Mouse (Mus musculus) limb, embryonic 14.5 days (tissue): ENCODE results near the gene Hacd4. TPM values are rescaled to one million over a fixed set of nuclear protein-coding genes. Genes with fewer than 3 reads are reported as not detected.
A peak's percentile ranks its signal among the peaks of the same experiment; 100 is the strongest.

ENCODE experiments used
- ATAC-seq: fragments of 200-750 bp; cut with Nextera tagmentation; 2 replicates; pipeline ENCODE4 v1.8.0; 2017; ENCODE audit warnings: low read depth, moderate number of reproducible peaks, moderate TSS enrichment; ENCODE audit not compliant: low FRiP score
- DNase-seq: peaks from one replicate; pipeline ENCODE4 v3.0.0-alpha.2; 2015; ENCODE audit warnings: low spot score
- H3K27ac ChIP-seq: fragments of 300-500 bp; sonication (generic); replicated peaks from 2 replicates; pipeline ENCODE4 v1.5.1; 2014; ENCODE audit warnings: low read depth, mild to moderate bottlenecking, low read length, moderate library complexity, mixed read lengths
- H3K27me3 ChIP-seq: fragments of 300-500 bp; sonication (generic); 2 replicates; pipeline ENCODE4 v1.6.1; 2014; ENCODE audit warnings: low read length, mixed read lengths; ENCODE audit not compliant: control insufficient read depth, insufficient read depth
- H3K36me3 ChIP-seq: fragments of 300-500 bp; sonication (generic); 2 replicates; pipeline ENCODE4 v1.6.1; 2014; ENCODE audit warnings: mild to moderate bottlenecking, low read length, moderate library complexity, mixed read lengths; ENCODE audit not compliant: control insufficient read depth, insufficient read depth
- H3K4me1 ChIP-seq: fragments of 300-500 bp; sonication (generic); 2 replicates; pipeline ENCODE4 v1.6.1; 2014; ENCODE audit warnings: antibody characterized with exemption, low read length, mixed read lengths; ENCODE audit not compliant: control insufficient read depth, insufficient read depth
- H3K4me2 ChIP-seq: fragments of 300-500 bp; sonication (generic); replicated peaks from 2 replicates; pipeline ENCODE4 v1.6.1; 2014; ENCODE audit warnings: low read depth, mild to moderate bottlenecking, low read length, moderate library complexity; ENCODE audit not compliant: severe bottlenecking
- H3K4me3 ChIP-seq: fragments of 300-500 bp; sonication (generic); replicated peaks from 2 replicates; pipeline ENCODE4 v1.5.1; 2014; ENCODE audit warnings: low read length
- H3K9ac ChIP-seq: fragments of 300-500 bp; sonication (generic); 2 replicates; pipeline ENCODE4 v1.6.1; 2014; ENCODE audit warnings: mild to moderate bottlenecking, low read depth, low read length, moderate library complexity; ENCODE audit not compliant: severe bottlenecking
- H3K9me3 ChIP-seq: fragments of 300-500 bp; sonication (generic); 2 replicates; pipeline ENCODE4 v1.6.1; 2016; ENCODE audit warnings: low read length; ENCODE audit not compliant: control insufficient read depth
- POLR2A ChIP-seq: fragments of 200-500 bp; IDR thresholded peaks from 2 replicates; pipeline ENCODE4 v1.8.0; 2012; ENCODE audit warnings: inconsistent platforms, mild to moderate bottlenecking, moderate library complexity, borderline replicate concordance; ENCODE audit not compliant: insufficient read depth, insufficient read length; ENCODE audit errors: extremely low read depth
- WGBS: fragments of 180-500 bp; shearing (Covaris S2); extraction: QIAGEN DNeasy Blood & Tissue Kit; methylation state at CpG from one replicate; pipeline ENCODE4 v1.1.7; 2014; 5-methylcytosine and 5-hydroxymethylcytosine counted together
- polyA plus RNA-seq, 2 experiments: library from polyadenylated mRNA; depleted of rRNA in 1 of 2; stranded (reverse) in 1 of 2; unstranded in 1 of 2; fragments of >200 nt; fragmentation: Nextera tagmentation in 1 of 2; extraction: Ambion mirVana in 1 of 2; gene quantifications; 2 replicates each; pipeline versions ENCODE4 v1.2.1 to v1.2.3; 2012 to 2014

Gene Hacd4
- polyA plus RNA-seq (2012; rRNA removed) (3.4 and 3.6 TPM in 2 replicates), polyA plus RNA-seq (2014; fragmentation: Nextera tagmentation; extraction: Ambion mirVana) (10.9 and 12.5 TPM in 2 replicates)

DNA sequence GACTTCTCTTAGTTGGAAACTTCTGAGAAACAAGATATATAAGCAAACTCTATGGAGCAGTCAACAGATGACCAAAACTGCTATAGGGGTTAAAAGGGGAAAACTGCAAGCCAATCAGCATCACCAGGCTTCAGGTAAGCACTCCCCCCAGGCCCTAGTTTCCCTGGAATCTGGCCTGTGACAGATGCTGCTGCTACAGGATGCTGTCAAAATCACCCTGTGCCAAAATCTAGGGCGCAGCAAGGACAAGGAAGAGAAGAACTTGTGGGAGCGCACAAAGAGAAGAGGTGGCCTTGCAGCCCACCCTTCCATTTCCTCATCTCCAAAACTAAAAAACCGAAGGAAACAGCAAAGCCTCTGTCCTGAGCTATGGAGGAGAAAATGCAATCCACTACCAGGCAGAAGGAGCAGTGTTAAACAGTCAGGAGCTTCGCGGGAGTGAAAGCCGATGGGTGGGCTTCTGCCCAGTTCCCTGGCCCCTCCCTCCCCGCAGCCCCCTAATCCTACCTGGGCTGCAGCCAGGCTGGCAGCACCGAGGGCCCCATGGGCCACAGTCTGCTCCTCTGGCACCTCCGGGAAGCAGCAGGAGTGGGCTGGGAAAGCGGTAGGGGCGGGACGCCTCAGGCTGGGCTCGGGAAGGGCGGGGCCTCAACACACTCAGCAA lies at the start of gene Hacd4:
Hacd4 (minus strand) TSS at position 603 of the 664 bp plus-strand sequence.
- Histone ChIP-seq H3K4me2 (peak within 1 kb of the TSS; percentile 65), H3K36me3 (no peaks in the 10 kb centered on the region), H3K27me3 (no peaks in the 10 kb centered on the region), H3K27ac (no peak within 1 kb of the TSS), H3K4me3 (peak within 1 kb of the TSS; percentile 39), H3K9me3 (no peaks in the 10 kb centered on the region), H3K4me1 (peaks cover 11% of the 10 kb centered on the region; the same call in 1 of the 2 replicates), H3K9ac (peak within 1 kb of the TSS; percentile 52)
- TF ChIP-seq POLR2A = no peak
- 5% methylated on average over 14 of the region's 14 CpGs for WGBS
- peak; percentile 79 for ATAC-seq
- DNase-seq = peak; percentile 23

DNA sequence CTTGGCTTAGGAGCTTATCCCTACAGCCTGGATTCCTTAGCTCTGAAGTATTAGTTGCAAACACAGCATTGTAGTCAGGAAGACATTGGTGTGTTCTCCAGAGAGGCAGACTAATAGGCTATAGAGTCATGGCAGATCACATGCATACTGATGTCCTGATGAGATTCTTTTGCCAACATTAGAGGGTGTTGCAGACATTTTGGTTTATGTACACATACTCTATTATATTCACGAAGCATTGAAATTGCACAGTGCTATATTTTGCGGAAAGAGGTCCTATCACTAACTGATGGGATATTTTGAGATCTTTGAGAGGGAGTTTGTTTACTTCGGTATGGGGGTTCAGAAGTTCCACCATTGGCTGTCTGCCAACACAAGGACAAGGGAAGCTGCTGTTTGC lies 49.4 kb upstream of the Hacd4 start:
- ATAC-seq = no peak
- H3K27ac ChIP-seq = no peak overlapping the region

DNA sequence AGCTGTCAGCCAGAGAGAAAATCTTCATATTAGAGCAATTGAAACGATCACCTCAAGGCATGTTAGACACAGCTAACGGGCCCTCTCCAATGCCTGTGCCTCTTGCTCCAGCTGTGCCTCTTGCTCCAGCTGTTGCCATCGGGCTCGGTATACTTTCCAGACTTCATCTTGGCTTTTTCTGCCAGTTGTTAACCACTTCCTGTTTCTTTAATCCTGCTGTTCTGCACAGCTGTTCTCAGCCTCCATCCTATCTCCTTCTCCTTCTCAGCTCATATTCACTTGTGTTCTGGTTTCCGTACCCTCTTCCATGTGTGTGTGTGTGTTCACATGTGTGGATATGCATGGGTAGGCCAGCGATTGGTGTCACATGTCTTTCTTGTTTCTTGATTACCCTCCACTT lies 41.4 kb upstream of the Hacd4 start:
- H3K9ac ChIP-seq = no peak overlapping the region
- no peaks in the 10 kb centered on the region for H3K27me3 ChIP-seq
- peak; percentile 82 for ATAC-seq
- no peak overlapping the region for H3K27ac ChIP-seq
- DNase-seq = peak; percentile 22
- H3K4me2 ChIP-seq = no peak overlapping the region
- no peak overlapping the region for H3K4me3 ChIP-seq
- no peak for TF ChIP-seq POLR2A
- 29% methylated on average over 6 of the region's 6 CpGs for WGBS
- peaks cover 3% of the 10 kb centered on the region; the same call in 1 of the 2 replicates for H3K4me1 ChIP-seq
- no peaks in the 10 kb centered on the region for H3K9me3 ChIP-seq
- H3K36me3 ChIP-seq = no peaks in the 10 kb centered on the region

More for the DNA sequence above, 49.4 kb upstream of the Hacd4 start:
- no peak overlapping the region for H3K4me2 ChIP-seq
- no peak for TF ChIP-seq POLR2A
- no peaks in the 10 kb centered on the region for H3K36me3 ChIP-seq
- H3K4me3 ChIP-seq = no peak overlapping the region
- 82% methylated on average over 3 of the region's 3 CpGs for WGBS
- no peak overlapping the region for H3K9ac ChIP-seq
- no peaks in the 10 kb centered on the region for H3K4me1 ChIP-seq
- H3K9me3 ChIP-seq = no peaks in the 10 kb centered on the region
- H3K27me3 ChIP-seq = no peaks in the 10 kb centered on the region
- DNase-seq = no peak

DNA sequence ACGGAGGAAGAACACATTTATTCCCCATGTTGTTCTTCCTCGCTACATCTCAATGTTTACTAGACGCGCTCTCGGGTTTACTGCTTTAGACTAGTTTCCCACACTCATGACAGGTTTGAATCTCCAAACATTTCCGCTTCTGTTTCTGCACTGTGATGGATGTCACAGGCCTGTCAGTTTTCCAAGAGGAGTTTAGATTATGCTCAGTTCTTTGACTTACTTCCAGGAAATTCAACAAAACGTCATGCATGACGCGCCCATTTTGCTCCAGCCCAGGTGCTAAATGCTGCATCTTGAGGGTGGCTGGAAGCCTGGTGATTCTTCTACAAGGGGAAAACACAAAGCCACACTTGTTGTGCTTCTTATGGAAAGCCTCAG lies 40.1 kb upstream of the Hacd4 start:
- Histone ChIP-seq H3K27ac (no peak overlapping the region), H3K27me3 (no peaks in the 10 kb centered on the region), H3K9ac (no peak overlapping the region), H3K4me1 (peaks cover 3% of the 10 kb centered on the region; the same call in 1 of the 2 replicates), H3K4me2 (no peak overlapping the region), H3K4me3 (no peak overlapping the region), H3K36me3 (no peaks in the 10 kb centered on the region), H3K9me3 (no peaks in the 10 kb centered on the region)
- TF ChIP-seq POLR2A = no peak
- WGBS = 73% methylated on average over 9 of the region's 9 CpGs
- ATAC-seq = no peak
- no peak for DNase-seq

DNA sequence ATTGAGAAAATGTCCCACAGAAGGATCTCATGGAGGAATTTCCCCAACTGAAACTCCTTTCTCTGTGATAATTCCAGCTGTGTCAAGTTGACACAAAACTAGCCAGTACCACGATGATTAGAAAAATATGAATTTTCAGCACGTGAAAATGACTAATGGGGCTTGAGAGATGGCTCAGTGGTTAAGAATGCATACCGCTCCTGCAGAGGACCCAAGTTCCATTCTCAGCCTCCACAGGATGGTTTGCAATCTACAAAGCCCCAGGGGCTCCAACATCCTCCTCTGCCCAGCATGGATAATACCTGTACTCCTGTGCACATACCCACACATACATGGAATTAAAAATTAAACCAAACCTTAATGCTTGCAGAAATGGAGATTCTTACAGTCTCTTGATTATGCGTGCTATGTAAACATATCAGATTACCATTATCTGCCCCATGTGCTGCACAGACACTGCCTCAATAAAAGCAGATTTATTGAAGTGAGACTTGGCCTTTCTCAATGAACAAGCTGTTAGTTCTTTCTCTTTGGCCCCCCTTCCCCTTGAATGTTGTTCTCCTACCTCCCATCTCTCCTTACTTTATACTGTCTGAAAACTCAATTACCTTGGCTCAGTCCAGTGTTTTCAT lies 39.6 kb upstream of the Hacd4 start:
- Histone ChIP-seq H3K4me3 (no peak overlapping the region), H3K4me2 (no peak overlapping the region), H3K9me3 (no peaks in the 10 kb centered on the region), H3K9ac (no peak overlapping the region), H3K27ac (no peak overlapping the region), H3K36me3 (no peaks in the 10 kb centered on the region), H3K4me1 (peaks cover 3% of the 10 kb centered on the region; the same call in 1 of the 2 replicates), H3K27me3 (no peaks in the 10 kb centered on the region)
- 60% methylated on average over 4 of the region's 4 CpGs for WGBS
- DNase-seq (no peak), ATAC-seq (no peak)
- TF ChIP-seq POLR2A = no peak
